Mouse (Mus musculus) cortical plate, adult 2 months (tissue): Measurements from ENCODE around the gene Zfp334.

Experiments
- CTCF ChIP-seq: fragments of 200-500 bp; IDR thresholded peaks from 2 replicates; pipeline ENCODE4 v1.5.1; 2011; ENCODE audit warnings: mild to moderate bottlenecking, control low read depth, low read length; ENCODE audit not compliant: insufficient read depth; ENCODE audit errors: extremely low read depth
- POLR2A ChIP-seq: fragments of 200-500 bp; IDR thresholded peaks from 2 replicates; pipeline ENCODE4 v1.6.1; 2011; ENCODE audit warnings: mild to moderate bottlenecking, low read length, control low read depth; ENCODE audit not compliant: insufficient read depth; ENCODE audit errors: extremely low read depth

GRCm38 (mm10) chr2:165414321-165414720, 26.3 kb upstream of the Zfp334 start:
- TF ChIP-seq CTCF (no peak), POLR2A (no peak)
